In the genomic region with DNA sequence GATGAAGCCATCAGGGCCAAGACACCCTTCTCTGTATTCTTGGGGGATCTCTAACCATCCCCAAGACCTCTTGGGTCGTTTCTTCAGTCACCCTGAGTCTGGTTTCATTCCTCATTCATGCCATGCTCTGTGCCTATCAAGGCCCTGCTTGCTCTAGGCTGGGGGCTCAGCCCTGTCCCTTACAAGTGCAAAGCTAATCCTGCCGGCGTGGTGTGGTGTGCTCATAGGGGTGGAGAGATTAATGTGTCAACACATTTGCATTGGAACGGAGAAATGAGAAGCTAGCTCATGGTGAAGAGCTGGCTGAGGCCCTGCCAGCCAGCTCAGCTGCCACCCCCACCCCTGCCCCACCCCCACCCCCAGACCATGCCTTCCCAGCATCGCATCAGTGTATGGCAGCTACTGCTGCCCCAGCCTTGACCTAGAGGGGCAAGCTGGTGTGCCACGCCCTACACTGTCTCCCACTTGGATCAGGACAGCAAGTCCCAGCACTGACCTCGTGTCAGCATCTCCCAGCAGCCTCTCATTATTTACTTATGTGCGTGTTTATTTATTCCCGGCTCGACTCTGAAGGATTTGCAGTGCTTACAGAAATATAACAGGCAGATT, we compare ENCODE assay signal across 11 mouse cellular contexts. TPM values are rescaled to one million over a fixed set of nuclear protein-coding genes. Genes with fewer than 3 reads are reported as not detected.
DNase-seq lines count a peak whose midpoint lies in the region; ATAC-seq lines count a peak whose summit lies in the region.
"Had no signal": no experiment of that assay in that cellular context is flagged by ENCODE, and none has a peak within 500 bp of the region (broad histone marks: within the 10 kb centered on the region; RNA-seq: fewer than 3 reads in every experiment).

No protein-coding gene starts in this region.

- no peaks in the 10 kb centered on the region for H3K27me3 ChIP-seq in heart, embryonic 11.5 days (ENCODE audit: control insufficient read depth, insufficient read depth, low read length)
- peaks cover 23% of the 10 kb centered on the region for H3K27me3 ChIP-seq in neural tube, embryonic 13.5 days
- peaks cover 60% of the 10 kb centered on the region for H3K27me3 ChIP-seq in limb, embryonic 12.5 days

- peaks cover 34% of the 10 kb centered on the region for H3K4me1 ChIP-seq in heart, embryonic 11.5 days (ENCODE audit: control insufficient read depth, insufficient read depth, low read length)
- H3K4me1 ChIP-seq in neural tube, embryonic 13.5 days (replicated peaks): peaks cover 41% of the 10 kb centered on the region
- peaks cover 37% of the 10 kb centered on the region for H3K4me1 ChIP-seq in limb, embryonic 12.5 days (replicated peaks)

- H3K27ac ChIP-seq in heart, embryonic 11.5 days (ENCODE audit: low read depth, low read length): peak overlapping the region; percentile 95
- peak overlapping the region; percentile 70 for H3K27ac ChIP-seq in neural tube, embryonic 13.5 days (replicated peaks)
- 0 out of 2 replicates have a peak overlapping the region, but pooled peaks have one; percentile 4 for H3K27ac ChIP-seq in limb, embryonic 12.5 days

- no peak for DNase-seq in heart, postnatal 14 days
- no peak for DNase-seq in neural tube, embryonic 10.5 days (ENCODE audit: extremely low spot score, low spot score)
- DNase-seq in ovary, adult 18-20 months (ENCODE audit: low spot score): no peak
- DNase-seq in urinary bladder, adult 2 months (ENCODE audit: low spot score): no peak
- DNase-seq in cerebellum, postnatal 36 days: no peak
- DNase-seq: embryo, embryonic 11 days; gastrocnemius, postnatal 25 days had no signal

- intact Hi-C loops in heart, postnatal 14 days (cut with DNase I): no loop called here

- peak; percentile 58; the same call in 1 of the 2 replicates for ATAC-seq in heart, embryonic 11.5 days (replicated peaks; ENCODE audit: insufficient number of reproducible peaks, low FRiP score, low TSS enrichment)
- ATAC-seq in neural tube, embryonic 13.5 days (ENCODE audit: low read depth): no peak
- ATAC-seq in limb, embryonic 12.5 days (ENCODE audit: insufficient number of reproducible peaks, insufficient read depth, low FRiP score, low TSS enrichment, low read depth): no peak

- peak overlapping the region; percentile 54 for H3K4me2 ChIP-seq in heart, embryonic 11.5 days
- H3K4me2 ChIP-seq in neural tube, embryonic 13.5 days: no peak overlapping the region
- no peak overlapping the region for H3K4me2 ChIP-seq in limb, embryonic 12.5 days

- 0 out of 2 replicates have a peak overlapping the region, but pooled peaks have one; percentile 58 for H3K9ac ChIP-seq in heart, embryonic 11.5 days (ENCODE audit: low read depth, low read length)
- peak overlapping the region; percentile 41 for H3K9ac ChIP-seq in neural tube, embryonic 13.5 days
- H3K9ac ChIP-seq in limb, embryonic 12.5 days (replicated peaks): no peak overlapping the region

- 30% methylated on average over 10 of the region's 10 CpGs for WGBS in heart, embryonic 11.5 days (ENCODE audit: insufficient replicate concordance)
- WGBS in neural tube, embryonic 13.5 days: 41% methylated on average over 10 of the region's 10 CpGs
- WGBS in limb, embryonic 12.5 days: 44% methylated on average over 10 of the region's 10 CpGs

- no peak overlapping the region for H3K4me3 ChIP-seq in heart, embryonic 11.5 days (ENCODE audit: low read depth, low read length)
- H3K4me3 ChIP-seq in neural tube, embryonic 13.5 days: no peak overlapping the region
- no peak overlapping the region for H3K4me3 ChIP-seq in limb, embryonic 12.5 days (replicated peaks)

- H3K9me3 ChIP-seq in heart, embryonic 11.5 days (replicated peaks; ENCODE audit: control insufficient read depth, low read length): no peaks in the 10 kb centered on the region
- H3K9me3 ChIP-seq in neural tube, embryonic 13.5 days: no peaks in the 10 kb centered on the region
- H3K9me3 ChIP-seq in limb, embryonic 12.5 days: no peaks in the 10 kb centered on the region

- no peaks in the 10 kb centered on the region for H3K36me3 ChIP-seq in heart, embryonic 11.5 days (ENCODE audit: control insufficient read depth, insufficient read depth, low read length)
- H3K36me3 ChIP-seq in neural tube, embryonic 13.5 days: no peaks in the 10 kb centered on the region
- no peaks in the 10 kb centered on the region for H3K36me3 ChIP-seq in limb, embryonic 12.5 days

RNA-seq across cellular contexts. Expression of a gene that starts 17.3 kb away (rescaled TPM):
- 0.79 and 0.97 TPM in 2 replicates for polyA plus RNA-seq in heart, embryonic 11.5 days (2014; fragmentation: Nextera tagmentation; extraction: Ambion mirVana)
- total RNA-seq in heart, postnatal 14 days (2021): 1 to 10 TPM in 1 of 2 experiments, under 1 TPM in 1; 0.98 to 1.0 TPM
- polyA plus RNA-seq in neural tube, embryonic 13.5 days (2015; fragmentation: Nextera tagmentation; extraction: Ambion mirVana): 9.6 and 10.9 TPM in 2 replicates
- 3.5 and 4.4 TPM in 2 replicates for polyA plus RNA-seq in limb, embryonic 12.5 days (2016; fragmentation: Nextera tagmentation; extraction: Ambion mirVana)
- 0.37 and 0.66 TPM in 2 replicates for polyA plus RNA-seq in urinary bladder, adult 2 months (2012; rRNA removed)
- total RNA-seq: megakaryocyte progenitor cell, adult 5-6 weeks had no signal

Comparison
In these comparisons a context has a peak if more than half of its experiments do, and no peak if none do; other contexts are left out.
1. H3K27ac ChIP-seq: peak in every context shown above with its lines; median percentile 95 in heart, embryonic 11.5 days; 70 in neural tube, embryonic 13.5 days; 4 in limb, embryonic 12.5 days.